Mouse (Mus musculus): ENCODE data around the gene Klc1. TPM values are rescaled to one million over a fixed set of nuclear protein-coding genes. Genes with fewer than 3 reads are reported as not detected.
A peak's percentile ranks its signal among the peaks of the same experiment; 100 is the strongest.
"Not testable (repeated sequence)": the region's sequence is repeated elsewhere in the genome, so short reads cannot be mapped to it uniquely, and the experiment has no call there.

Gene Klc1
- polyA plus RNA-seq (2016; fragmentation: Nextera tagmentation; extraction: Ambion mirVana), result 137 and 141 TPM in 2 replicates

DNA sequence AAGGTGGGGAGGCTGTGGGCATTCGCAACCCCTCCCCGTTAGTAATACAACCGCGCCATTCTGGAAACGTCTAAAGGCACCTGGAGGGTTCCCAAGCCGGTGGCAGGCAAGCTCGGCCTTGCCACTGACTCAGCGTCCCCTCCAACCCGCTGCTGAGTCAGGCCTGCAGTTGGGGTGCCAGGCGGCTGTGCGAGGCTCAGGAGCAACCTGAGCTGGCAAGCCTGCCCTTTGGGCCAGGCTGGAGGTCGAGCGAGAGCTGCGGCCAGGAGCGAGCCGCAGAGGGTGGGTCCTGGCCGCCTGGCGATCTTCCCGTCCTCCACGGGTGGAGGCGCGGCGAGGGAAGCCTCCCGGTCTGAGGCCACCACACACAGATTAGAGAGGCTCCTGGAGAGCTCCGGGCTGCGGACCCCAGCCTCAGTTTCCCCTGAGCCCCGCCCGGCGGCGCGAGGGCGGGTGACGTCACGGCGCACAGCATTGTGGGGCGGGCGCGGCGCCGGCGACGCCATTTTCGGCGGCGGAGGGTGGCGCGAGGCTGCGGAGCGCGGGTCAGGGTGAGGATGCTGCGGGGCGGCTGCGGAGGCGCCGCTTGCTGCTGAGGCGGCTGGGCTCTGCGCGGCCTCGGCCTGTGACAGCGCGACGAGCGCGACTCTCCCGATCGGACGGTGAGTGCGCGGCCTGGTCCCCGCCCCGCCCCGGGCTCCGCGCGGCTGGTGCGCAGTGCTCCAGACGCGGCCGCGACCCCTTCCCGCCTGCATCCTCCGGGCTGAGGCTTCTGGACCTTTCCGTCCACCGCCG is at the start of gene Klc1:
Gene Klc1, plus strand, starts transcription at position 469 of the 795 bp plus-strand sequence.
- Histone ChIP-seq H3K36me3 (replicated peaks) (peaks cover 19% of the 10 kb centered on the region), H3K4me1 (peaks cover 52% of the 10 kb centered on the region), H3K27me3 (ENCODE audit: poor library complexity, severe bottlenecking) (no peaks in the 10 kb centered on the region), H3K27ac (peak within 1 kb of the TSS; percentile 96), H3K9me3 (no peaks in the 10 kb centered on the region), H3K4me3 (peak within 1 kb of the TSS; percentile 96)
- WGBS, result under 1% methylated on average over 82 of the region's 85 CpGs
- peak; percentile 74 for DNase-seq (ENCODE audit: extremely low spot score, low spot score)

- no peaks in the 10 kb centered on the region for H3K27me3 ChIP-seq (ENCODE audit: poor library complexity, severe bottlenecking)
- no peak overlapping the region for H3K4me3 ChIP-seq
- H3K9me3 ChIP-seq, result no peaks in the 10 kb centered on the region
- 92% methylated on average over 10 of the region's 10 CpGs for WGBS
- no peak for DNase-seq (ENCODE audit: extremely low spot score, low spot score)
- no peak overlapping the region for H3K27ac ChIP-seq
- peaks cover 51% of the 10 kb centered on the region for H3K4me1 ChIP-seq
- H3K36me3 ChIP-seq (replicated peaks), result peaks cover 63% of the 10 kb centered on the region
Observed at GRCm38 (mm10) chr12:111710091-111710490, 48.6 kb upstream of the Klc1 start.

- H3K9me3 ChIP-seq, result peaks cover 7% of the 10 kb centered on the region; the same call in 1 of the 2 replicates
- no peak for DNase-seq (ENCODE audit: extremely low spot score, low spot score)
- H3K27ac ChIP-seq, result peak overlapping the region; percentile 96
- under 1% methylated on average over 33 of the region's 33 CpGs for WGBS
- H3K36me3 ChIP-seq (replicated peaks), result peaks cover 64% of the 10 kb centered on the region
- peaks cover 40% of the 10 kb centered on the region for H3K4me1 ChIP-seq
- H3K27me3 ChIP-seq (ENCODE audit: poor library complexity, severe bottlenecking), result no peaks in the 10 kb centered on the region
- H3K4me3 ChIP-seq, result peak overlapping the region; percentile 99
Observed at GRCm38 (mm10) chr12:111712476-111712875, 46.2 kb upstream of the Klc1 start.

DNA sequence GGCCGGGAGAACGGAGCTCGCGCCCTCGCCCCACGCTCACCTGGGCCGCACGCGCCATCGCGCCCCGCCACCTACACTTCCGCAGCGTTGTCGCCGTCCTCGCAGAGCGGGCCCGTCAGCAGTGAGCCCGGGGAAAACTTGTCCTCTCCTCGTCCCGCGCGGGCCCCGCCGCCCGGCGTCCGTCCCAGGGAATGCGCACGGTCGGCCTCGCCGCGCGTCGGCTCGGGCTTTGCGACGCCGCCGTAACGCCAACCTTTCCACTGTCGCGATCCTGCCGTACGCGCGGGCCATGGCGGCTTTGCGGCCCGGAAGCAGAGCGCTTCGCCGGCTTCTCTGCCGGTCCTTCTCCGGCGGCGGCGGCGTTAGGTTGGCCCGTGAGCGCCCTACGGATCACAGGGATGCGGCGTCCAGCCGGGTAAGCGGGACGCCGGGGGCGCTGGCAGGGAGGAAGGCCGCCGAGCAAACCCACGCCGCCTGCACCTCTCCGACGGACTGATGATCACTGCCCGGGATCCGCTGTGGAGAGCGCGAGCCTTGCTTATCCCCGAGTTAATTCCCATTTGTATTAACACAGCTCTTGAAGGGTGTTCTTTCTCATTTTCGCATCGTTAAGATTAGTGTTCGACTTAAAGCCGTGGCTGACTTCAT is 45.5 kb upstream of the Klc1 start, which contains the start of the genes Bag5 and Apopt1:
Gene Bag5, minus strand, starts transcription at position 254 of the 648 bp plus-strand sequence.
Gene Apopt1, plus strand, starts transcription at position 258 of the 648 bp plus-strand sequence.
- no peaks in the 10 kb centered on the region for H3K27me3 ChIP-seq (ENCODE audit: poor library complexity, severe bottlenecking)
- under 1% methylated on average over 81 of the region's 86 CpGs for WGBS
- peaks cover 42% of the 10 kb centered on the region for H3K4me1 ChIP-seq
- H3K4me3 ChIP-seq, result peak within 1 kb of the TSS; percentile 99
- peak within 1 kb of the TSS; percentile 96 for H3K27ac ChIP-seq
- DNase-seq (ENCODE audit: extremely low spot score, low spot score), result peak; percentile 90
- H3K36me3 ChIP-seq (replicated peaks), result peaks cover 58% of the 10 kb centered on the region
- peaks cover 7% of the 10 kb centered on the region; the same call in 1 of the 2 replicates for H3K9me3 ChIP-seq

- peak overlapping the region; percentile 30; the same call in 1 of the 2 replicates for H3K27ac ChIP-seq
- WGBS, result 86% methylated on average over 6 of the region's 6 CpGs
Observed at GRCm38 (mm10) chr12:111713880-111714279, 44.8 kb upstream of the Klc1 start.

GRCm38 (mm10) chr12:111716505-111716904 is 42.1 kb upstream of the Klc1 start:
- 96% methylated on average over 7 of the region's 7 CpGs for WGBS
- H3K36me3 ChIP-seq (replicated peaks), result peaks cover 24% of the 10 kb centered on the region
- no peak overlapping the region for H3K27ac ChIP-seq
- peaks cover 42% of the 10 kb centered on the region for H3K4me1 ChIP-seq
- DNase-seq (ENCODE audit: extremely low spot score, low spot score), result no peak
- H3K4me3 ChIP-seq, result no peak overlapping the region
- H3K27me3 ChIP-seq (ENCODE audit: poor library complexity, severe bottlenecking), result no peaks in the 10 kb centered on the region
- peaks cover 7% of the 10 kb centered on the region; the same call in 1 of the 2 replicates for H3K9me3 ChIP-seq

More at GRCm38 (mm10) chr12:111713880-111714279, 44.8 kb upstream of the Klc1 start:
- H3K27me3 ChIP-seq (ENCODE audit: poor library complexity, severe bottlenecking); H3K9me3 ChIP-seq; DNase-seq (ENCODE audit: extremely low spot score, low spot score): not testable (repeated sequence)
- H3K4me3 ChIP-seq, result peak overlapping the region; percentile 99
- peaks cover 49% of the 10 kb centered on the region for H3K4me1 ChIP-seq
- peaks cover 50% of the 10 kb centered on the region for H3K36me3 ChIP-seq (replicated peaks)

GRCm38 (mm10) chr12:111718656-111719055 is 40.0 kb upstream of the Klc1 start:
- Histone ChIP-seq H3K27ac (0 out of 2 replicates have a peak overlapping the region, but pooled peaks have one; percentile 6), H3K4me1 (peaks cover 30% of the 10 kb centered on the region), H3K9me3 (peaks cover 7% of the 10 kb centered on the region; the same call in 1 of the 2 replicates), H3K36me3 (replicated peaks) (peaks cover 31% of the 10 kb centered on the region), H3K4me3 (no peak overlapping the region), H3K27me3 (ENCODE audit: poor library complexity, severe bottlenecking) (no peaks in the 10 kb centered on the region)
- WGBS, result 46% methylated on average over 8 of the region's 8 CpGs
- DNase-seq (ENCODE audit: extremely low spot score, low spot score), result no peak

- peaks cover 26% of the 10 kb centered on the region for H3K4me1 ChIP-seq
- no peak overlapping the region for H3K27ac ChIP-seq
- no peak overlapping the region for H3K4me3 ChIP-seq
- no peak for DNase-seq (ENCODE audit: extremely low spot score, low spot score)
- H3K27me3 ChIP-seq (ENCODE audit: poor library complexity, severe bottlenecking), result no peaks in the 10 kb centered on the region
- peaks cover 41% of the 10 kb centered on the region for H3K36me3 ChIP-seq (replicated peaks)
- WGBS, result 86% methylated on average over 4 of the region's 4 CpGs
- peaks cover 7% of the 10 kb centered on the region; the same call in 1 of the 2 replicates for H3K9me3 ChIP-seq
Observed at GRCm38 (mm10) chr12:111720222-111720621, 38.4 kb upstream of the Klc1 start.

GRCm38 (mm10) chr12:111722654-111723053 is 36.0 kb upstream of the Klc1 start:
- Histone ChIP-seq H3K4me1 (peaks cover 38% of the 10 kb centered on the region), H3K4me3 (no peak overlapping the region), H3K9me3 (no peaks in the 10 kb centered on the region), H3K36me3 (replicated peaks) (peaks cover 48% of the 10 kb centered on the region), H3K27me3 (ENCODE audit: poor library complexity, severe bottlenecking) (no peaks in the 10 kb centered on the region), H3K27ac (no peak overlapping the region)
- 74% methylated on average over 9 of the region's 9 CpGs for WGBS
- DNase-seq (ENCODE audit: extremely low spot score, low spot score), result no peak

- 41% methylated on average over 6 of the region's 6 CpGs for WGBS
Observed at GRCm38 (mm10) chr12:111724638-111725337, 33.9 kb upstream of the Klc1 start.

DNA sequence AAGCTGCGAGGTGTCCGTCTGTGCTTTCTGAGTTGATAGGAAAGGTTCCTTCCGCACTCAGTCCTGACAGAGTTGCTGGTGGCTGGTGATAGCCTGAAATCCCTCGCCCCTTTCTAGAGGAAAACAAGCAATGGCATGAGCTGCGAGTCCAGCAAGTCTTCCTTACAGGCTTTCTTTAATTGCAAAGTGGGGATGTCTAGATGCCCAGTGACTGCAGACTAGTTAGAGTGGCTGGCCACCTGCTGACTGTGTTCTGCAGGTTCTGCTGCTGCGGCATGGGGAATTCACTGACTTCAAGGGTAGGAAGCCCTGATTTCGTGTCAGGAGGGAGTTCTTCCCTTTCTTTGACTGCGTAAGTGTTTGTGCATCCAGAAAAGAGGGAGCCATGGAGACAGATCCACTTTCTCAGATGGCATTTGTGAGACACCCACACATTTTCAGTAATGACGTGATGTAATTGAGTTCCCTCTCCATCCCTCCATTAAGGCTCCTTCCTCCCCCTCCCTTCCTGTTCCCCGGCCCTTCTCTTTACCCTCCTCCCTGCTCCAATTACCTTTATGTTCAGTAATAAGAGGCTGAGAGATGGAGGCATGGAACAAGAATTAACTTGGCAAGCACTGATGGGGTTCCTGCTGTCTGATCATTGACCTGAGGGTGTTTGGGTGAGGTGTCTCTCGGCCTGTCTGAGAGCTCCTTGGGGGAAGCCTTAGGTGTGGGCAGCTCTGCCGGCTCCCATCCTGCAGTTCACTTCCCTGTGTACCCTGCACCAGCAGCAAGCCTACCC is 33.1 kb upstream of the Klc1 start:
- Histone ChIP-seq H3K36me3 (replicated peaks) (peaks cover 69% of the 10 kb centered on the region), H3K4me1 (peaks cover 24% of the 10 kb centered on the region), H3K4me3 (no peak overlapping the region), H3K9me3 (no peaks in the 10 kb centered on the region), H3K27ac (peak overlapping the region; percentile 75; the same call in 1 of the 2 replicates), H3K27me3 (ENCODE audit: poor library complexity, severe bottlenecking) (no peaks in the 10 kb centered on the region)
- 72% methylated on average over 12 of the region's 12 CpGs for WGBS
- DNase-seq (ENCODE audit: extremely low spot score, low spot score), result no peak

More at GRCm38 (mm10) chr12:111724638-111725337, 33.9 kb upstream of the Klc1 start:
- Histone ChIP-seq H3K4me3 (no peak overlapping the region), H3K27ac (peak overlapping the region; percentile 75), H3K4me1 (peaks cover 24% of the 10 kb centered on the region), H3K9me3 (no peaks in the 10 kb centered on the region), H3K36me3 (replicated peaks) (peaks cover 66% of the 10 kb centered on the region), H3K27me3 (ENCODE audit: poor library complexity, severe bottlenecking) (no peaks in the 10 kb centered on the region)
- DNase-seq (ENCODE audit: extremely low spot score, low spot score), result no peak

- Histone ChIP-seq H3K9me3 (no peaks in the 10 kb centered on the region), H3K36me3 (replicated peaks) (peaks cover 72% of the 10 kb centered on the region), H3K4me1 (peaks cover 24% of the 10 kb centered on the region), H3K4me3 (no peak overlapping the region), H3K27ac (0 out of 2 replicates have a peak overlapping the region, but pooled peaks have one; percentile 75), H3K27me3 (ENCODE audit: poor library complexity, severe bottlenecking) (no peaks in the 10 kb centered on the region)
- no peak for DNase-seq (ENCODE audit: extremely low spot score, low spot score)
- WGBS, result 76% methylated on average over 4 of the region's 4 CpGs
Observed at GRCm38 (mm10) chr12:111726122-111726463, 32.6 kb upstream of the Klc1 start.

Data from forebrain, embryonic 10.5 days (tissue).